Comparison of ENCODE assay signal across 14 mouse cellular contexts in the genomic region with DNA sequence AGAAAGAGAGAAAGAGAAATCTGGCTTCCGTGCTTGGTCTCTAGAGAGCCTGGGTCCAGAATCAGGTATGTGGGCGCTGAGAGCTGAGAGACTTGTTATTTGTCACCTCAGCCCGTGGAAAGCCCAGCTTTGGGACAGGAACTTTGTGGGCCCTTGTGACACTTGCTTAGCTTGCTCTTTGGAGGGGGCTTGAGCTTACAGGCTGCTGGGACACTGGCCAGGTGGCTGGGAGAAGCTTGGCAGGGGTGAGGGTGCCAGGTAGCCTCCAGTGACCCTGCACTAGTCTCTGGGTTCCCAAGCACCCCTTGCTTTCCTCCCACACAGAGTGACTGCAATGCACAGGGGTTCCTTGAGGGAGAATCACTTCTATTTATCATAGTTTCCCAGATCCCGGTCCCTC.
"Had no signal": no experiment of that assay in that cellular context is flagged by ENCODE, and none has a peak within 500 bp of the region (broad histone marks: within the 10 kb centered on the region; RNA-seq: fewer than 3 reads in every experiment).

No protein-coding gene starts in this region.

- DNase-seq: kidney, adult 9 months; kidney, postnatal 10 days; kidney, postnatal 4 days; lung, embryonic 14.5 days; right cerebral cortex, postnatal 25 days; thymus, postnatal 4 days had no signal

- H3K9me3 ChIP-seq: limb, embryonic 13.5 days; megakaryocyte, embryonic 14.5 days had no signal

- H3K4me2 ChIP-seq: limb, embryonic 13.5 days; lung, embryonic 14.5 days; midbrain, embryonic 11.5 days had no signal

- H3K27me3 ChIP-seq: limb, embryonic 13.5 days had no signal

- H3K4me3 ChIP-seq: layer of hippocampus, adult 2 months; limb, embryonic 13.5 days; megakaryocyte, embryonic 14.5 days had no signal

- H3K9ac ChIP-seq: limb, embryonic 13.5 days; liver, embryonic 14.5 days; lung, embryonic 14.5 days had no signal

- H3K27ac ChIP-seq: layer of hippocampus, adult 2 months; limb, embryonic 13.5 days; liver, embryonic 14.5 days; macrophage; stomach, postnatal 0 days had no signal

- ATAC-seq: midbrain, embryonic 16.5 days had no signal

- H3K36me3 ChIP-seq: limb, embryonic 13.5 days had no signal
